Mouse (Mus musculus): Measurements from ENCODE around the gene Chst11. TPM values are rescaled to one million over a fixed set of nuclear protein-coding genes. Genes with fewer than 3 reads are reported as not detected.
A peak's percentile ranks its signal among the peaks of the same experiment; 100 is the strongest.

Chst11 gene
- polyA plus RNA-seq, 1 experiment from 2014 or later = 5.2 TPM

- no peak overlapping the region for H3K9ac ChIP-seq (replicated peaks; ENCODE audit: low read depth, low read length)
- no peaks in the 10 kb centered on the region for H3K27me3 ChIP-seq (ENCODE audit: control insufficient read depth, insufficient read depth, low read length)
- H3K36me3 ChIP-seq (ENCODE audit: control insufficient read depth, insufficient read depth, low read length) = no peaks in the 10 kb centered on the region
- no peak overlapping the region for H3K4me2 ChIP-seq (ENCODE audit: low read depth, low read length)
- 97% methylated on average over 17 of the region's 17 CpGs for WGBS
- no peak for ATAC-seq (ENCODE audit: low read depth)
- H3K4me3 ChIP-seq (ENCODE audit: low read depth, low read length) = no peak overlapping the region
- H3K4me1 ChIP-seq (ENCODE audit: control insufficient read depth, insufficient read depth, low read length) = no peaks in the 10 kb centered on the region
- no peaks in the 10 kb centered on the region for H3K9me3 ChIP-seq (ENCODE audit: control insufficient read depth, low read length)
- H3K27ac ChIP-seq (ENCODE audit: low read depth, low read length) = no peak overlapping the region
Observed at GRCm38 (mm10) chr10:83191476-83191875, 206.2 kb downstream of the Chst11 start.

- WGBS = 35% methylated on average over 6 of the region's 6 CpGs
- no peaks in the 10 kb centered on the region for H3K4me1 ChIP-seq (ENCODE audit: control insufficient read depth, insufficient read depth, low read length)
- H3K27ac ChIP-seq (ENCODE audit: low read depth, low read length) = no peak overlapping the region
- no peaks in the 10 kb centered on the region for H3K36me3 ChIP-seq (ENCODE audit: control insufficient read depth, insufficient read depth, low read length)
- no peak overlapping the region for H3K4me2 ChIP-seq (ENCODE audit: low read depth, low read length)
- no peaks in the 10 kb centered on the region for H3K9me3 ChIP-seq (ENCODE audit: control insufficient read depth, low read length)
- H3K27me3 ChIP-seq (ENCODE audit: control insufficient read depth, insufficient read depth, low read length) = no peaks in the 10 kb centered on the region
- ATAC-seq (ENCODE audit: low read depth) = no peak
- H3K9ac ChIP-seq (replicated peaks; ENCODE audit: low read depth, low read length) = no peak overlapping the region
- no peak overlapping the region for H3K4me3 ChIP-seq (ENCODE audit: low read depth, low read length)
Observed at GRCm38 (mm10) chr10:83191982-83192381, 206.7 kb downstream of the Chst11 start.

GRCm38 (mm10) chr10:83197690-83198336 lies 212.5 kb downstream of the Chst11 start:
- H3K9ac ChIP-seq (replicated peaks; ENCODE audit: low read depth, low read length) = no peak overlapping the region
- no peaks in the 10 kb centered on the region for H3K36me3 ChIP-seq (ENCODE audit: control insufficient read depth, insufficient read depth, low read length)
- H3K27ac ChIP-seq (ENCODE audit: low read depth, low read length) = no peak overlapping the region
- ATAC-seq (ENCODE audit: low read depth) = no peak
- H3K9me3 ChIP-seq (ENCODE audit: control insufficient read depth, low read length) = no peaks in the 10 kb centered on the region
- 49% methylated on average over 11 of the region's 11 CpGs for WGBS
- no peak overlapping the region for H3K4me2 ChIP-seq (ENCODE audit: low read depth, low read length)
- no peaks in the 10 kb centered on the region for H3K4me1 ChIP-seq (ENCODE audit: control insufficient read depth, insufficient read depth, low read length)
- H3K27me3 ChIP-seq (ENCODE audit: control insufficient read depth, insufficient read depth, low read length) = no peaks in the 10 kb centered on the region
- H3K4me3 ChIP-seq (ENCODE audit: low read depth, low read length) = no peak overlapping the region

- Histone ChIP-seq H3K27me3 (ENCODE audit: control insufficient read depth, insufficient read depth, low read length) (no peaks in the 10 kb centered on the region), H3K9ac (replicated peaks; ENCODE audit: low read depth, low read length) (no peak overlapping the region), H3K4me1 (ENCODE audit: control insufficient read depth, insufficient read depth, low read length) (no peaks in the 10 kb centered on the region), H3K27ac (ENCODE audit: low read depth, low read length) (no peak overlapping the region), H3K36me3 (ENCODE audit: control insufficient read depth, insufficient read depth, low read length) (no peaks in the 10 kb centered on the region), H3K9me3 (ENCODE audit: control insufficient read depth, low read length) (no peaks in the 10 kb centered on the region), H3K4me3 (ENCODE audit: low read depth, low read length) (no peak overlapping the region), H3K4me2 (ENCODE audit: low read depth, low read length) (no peak overlapping the region)
- 93% methylated on average over 5 of the region's 5 CpGs for WGBS
- ATAC-seq (ENCODE audit: low read depth) = no peak
Observed at GRCm38 (mm10) chr10:83198692-83199091, 213.4 kb downstream of the Chst11 start.

- WGBS = 79% methylated on average over 9 of the region's 9 CpGs
- no peak for ATAC-seq (ENCODE audit: low read depth)
- no peak overlapping the region for H3K27ac ChIP-seq (ENCODE audit: low read depth, low read length)
Observed at GRCm38 (mm10) chr10:83199290-83199689, 214.0 kb downstream of the Chst11 start.

GRCm38 (mm10) chr10:83201525-83201924 lies 216.2 kb downstream of the Chst11 start:
- Histone ChIP-seq H3K4me2 (ENCODE audit: low read depth, low read length) (no peak overlapping the region), H3K27me3 (ENCODE audit: control insufficient read depth, insufficient read depth, low read length) (no peaks in the 10 kb centered on the region), H3K36me3 (ENCODE audit: control insufficient read depth, insufficient read depth, low read length) (no peaks in the 10 kb centered on the region), H3K4me3 (ENCODE audit: low read depth, low read length) (no peak overlapping the region), H3K9me3 (ENCODE audit: control insufficient read depth, low read length) (no peaks in the 10 kb centered on the region), H3K9ac (replicated peaks; ENCODE audit: low read depth, low read length) (no peak overlapping the region), H3K27ac (ENCODE audit: low read depth, low read length) (no peak overlapping the region), H3K4me1 (ENCODE audit: control insufficient read depth, insufficient read depth, low read length) (no peaks in the 10 kb centered on the region)
- WGBS = 88% methylated on average over 7 of the region's 7 CpGs
- no peak for ATAC-seq (ENCODE audit: low read depth)

More at GRCm38 (mm10) chr10:83199290-83199689, 214.0 kb downstream of the Chst11 start:
- H3K27me3 ChIP-seq (ENCODE audit: control insufficient read depth, insufficient read depth, low read length) = no peaks in the 10 kb centered on the region
- H3K36me3 ChIP-seq (ENCODE audit: control insufficient read depth, insufficient read depth, low read length) = no peaks in the 10 kb centered on the region
- no peak overlapping the region for H3K9ac ChIP-seq (replicated peaks; ENCODE audit: low read depth, low read length)
- no peaks in the 10 kb centered on the region for H3K9me3 ChIP-seq (ENCODE audit: control insufficient read depth, low read length)
- H3K4me2 ChIP-seq (ENCODE audit: low read depth, low read length) = no peak overlapping the region
- H3K4me3 ChIP-seq (ENCODE audit: low read depth, low read length) = no peak overlapping the region
- H3K4me1 ChIP-seq (ENCODE audit: control insufficient read depth, insufficient read depth, low read length) = no peaks in the 10 kb centered on the region

GRCm38 (mm10) chr10:83202906-83203702 lies 217.8 kb downstream of the Chst11 start:
- Histone ChIP-seq H3K36me3 (ENCODE audit: control insufficient read depth, insufficient read depth, low read length) (no peaks in the 10 kb centered on the region), H3K9me3 (ENCODE audit: control insufficient read depth, low read length) (no peaks in the 10 kb centered on the region), H3K9ac (replicated peaks; ENCODE audit: low read depth, low read length) (no peak overlapping the region), H3K27me3 (ENCODE audit: control insufficient read depth, insufficient read depth, low read length) (no peaks in the 10 kb centered on the region), H3K4me1 (ENCODE audit: control insufficient read depth, insufficient read depth, low read length) (no peaks in the 10 kb centered on the region), H3K4me2 (ENCODE audit: low read depth, low read length) (no peak overlapping the region), H3K4me3 (ENCODE audit: low read depth, low read length) (no peak overlapping the region), H3K27ac (ENCODE audit: low read depth, low read length) (no peak overlapping the region)
- no peak for ATAC-seq (ENCODE audit: low read depth)
- 87% methylated on average over 14 of the region's 14 CpGs for WGBS

GRCm38 (mm10) chr10:83208436-83208835 lies 223.1 kb downstream of the Chst11 start:
- no peaks in the 10 kb centered on the region for H3K27me3 ChIP-seq (ENCODE audit: control insufficient read depth, insufficient read depth, low read length)
- ATAC-seq (ENCODE audit: low read depth) = no peak
- WGBS = 85% methylated on average over 7 of the region's 7 CpGs

GRCm38 (mm10) chr10:83209388-83209787 lies 224.1 kb downstream of the Chst11 start:
- H3K4me3 ChIP-seq (ENCODE audit: low read depth, low read length) = no peak overlapping the region
- no peaks in the 10 kb centered on the region for H3K4me1 ChIP-seq (ENCODE audit: control insufficient read depth, insufficient read depth, low read length)
- H3K9me3 ChIP-seq (ENCODE audit: control insufficient read depth, low read length) = no peaks in the 10 kb centered on the region
- no peaks in the 10 kb centered on the region for H3K36me3 ChIP-seq (ENCODE audit: control insufficient read depth, insufficient read depth, low read length)
- no peak overlapping the region for H3K4me2 ChIP-seq (ENCODE audit: low read depth, low read length)
- WGBS = 76% methylated on average over 12 of the region's 12 CpGs
- no peak overlapping the region for H3K9ac ChIP-seq (replicated peaks; ENCODE audit: low read depth, low read length)
- ATAC-seq (ENCODE audit: low read depth) = 0 out of 2 replicates have a peak, but pooled peaks have one; percentile 24
- no peaks in the 10 kb centered on the region for H3K27me3 ChIP-seq (ENCODE audit: control insufficient read depth, insufficient read depth, low read length)
- no peak overlapping the region for H3K27ac ChIP-seq (ENCODE audit: low read depth, low read length)

More at GRCm38 (mm10) chr10:83208436-83208835, 223.1 kb downstream of the Chst11 start:
- no peaks in the 10 kb centered on the region for H3K4me1 ChIP-seq (ENCODE audit: control insufficient read depth, insufficient read depth, low read length)
- no peak overlapping the region for H3K9ac ChIP-seq (replicated peaks; ENCODE audit: low read depth, low read length)
- no peak overlapping the region for H3K27ac ChIP-seq (ENCODE audit: low read depth, low read length)
- no peak overlapping the region for H3K4me2 ChIP-seq (ENCODE audit: low read depth, low read length)
- no peaks in the 10 kb centered on the region for H3K36me3 ChIP-seq (ENCODE audit: control insufficient read depth, insufficient read depth, low read length)
- H3K4me3 ChIP-seq (ENCODE audit: low read depth, low read length) = no peak overlapping the region
- H3K9me3 ChIP-seq (ENCODE audit: control insufficient read depth, low read length) = no peaks in the 10 kb centered on the region

All from neural tube, embryonic 14.5 days (tissue).